Mouse (Mus musculus) heart, postnatal 14 days (tissue): ENCODE measurements around the gene Inpp1. TPM values are rescaled to one million over a fixed set of nuclear protein-coding genes. Genes with fewer than 3 reads are reported as not detected.

ENCODE experiments used
- DNase-seq, 2 experiments: peaks; one replicate each; pipeline ENCODE4 v3.0.0; 2021 to 2022
- intact Hi-C: fragments of 180-260 bp; cut with DNase I; formaldehyde crosslinking; loops from one replicate; pipeline ENCODE4 v1.15.1; 2025
- total RNA-seq, 2 experiments: library from RNA; stranded (reverse); gene quantifications; 2 replicates each; pipeline ENCODE4 v1.2.3; 2021

Inpp1 gene
- total RNA-seq, 2 experiments from 2014 or later = 19.3 to 20.0 TPM

GRCm38 (mm10) chr1:52799056-52799726 is 18.3 kb downstream of the Inpp1 start:
- DNase-seq = peak; percentile 16 to 23
- intact Hi-C loops = no loop called here

- no peak for DNase-seq
- intact Hi-C loops = no loop called here
Measured at GRCm38 (mm10) chr1:52795927-52796326, 21.6 kb downstream of the Inpp1 start.

GRCm38 (mm10) chr1:52793692-52794091 is 23.8 kb downstream of the Inpp1 start:
- DNase-seq = no peak
- intact Hi-C loops = no loop called here

- intact Hi-C loops = no loop called here
- DNase-seq = no peak
Measured at GRCm38 (mm10) chr1:52792701-52793100, 24.8 kb downstream of the Inpp1 start.

- intact Hi-C loops = no loop called here
- DNase-seq = no peak
Measured at GRCm38 (mm10) chr1:52787254-52787653, 30.2 kb downstream of the Inpp1 start.

GRCm38 (mm10) chr1:52765176-52766111 is 52.0 kb downstream of the Inpp1 start:
- DNase-seq = peak in 1 of 2 experiments; percentile 7
- intact Hi-C loops = no loop called here

- intact Hi-C loops = no loop called here
- DNase-seq = no peak
Measured at GRCm38 (mm10) chr1:52763894-52764809, 53.3 kb downstream of the Inpp1 start.

- intact Hi-C loops = loop anchor here (10.0 kb wide), 1 partner anchor 253 kb away; the partner anchor contains the start of gene Nab1
- no peak for DNase-seq
Measured at GRCm38 (mm10) chr1:52758174-52758573, 59.3 kb downstream of the Inpp1 start.

GRCm38 (mm10) chr1:52754331-52754730 is 63.2 kb downstream of the Inpp1 start:
- DNase-seq = no peak
- intact Hi-C loops = loop anchor here (10.0 kb wide), 1 partner anchor 250 kb away; the partner anchor contains the start of gene Nab1

GRCm38 (mm10) chr1:52753828-52754227 is 63.7 kb downstream of the Inpp1 start:
- DNase-seq = no peak
- intact Hi-C loops = loop anchor here (10.0 kb wide), 1 partner anchor 249 kb away; the partner anchor contains the start of gene Nab1

GRCm38 (mm10) chr1:52752706-52753105 is 64.8 kb downstream of the Inpp1 start:
- no peak for DNase-seq
- intact Hi-C loops = loop anchor here (10.0 kb wide), 1 partner anchor 248 kb away; the partner anchor contains the start of gene Nab1

- intact Hi-C loops = loop anchor here (10.0 kb wide), 1 partner anchor 247 kb away; the partner anchor contains the start of gene Nab1
- DNase-seq = no peak
Measured at GRCm38 (mm10) chr1:52751634-52752033, 65.9 kb downstream of the Inpp1 start.

- no peak for DNase-seq
- intact Hi-C loops = loop anchor here (2.0 to 10.0 kb wide), 2 partner anchors 67 to 245 kb away; partner anchors contain the start of genes Inpp1 and Nab1
Measured at GRCm38 (mm10) chr1:52749978-52750377, 67.5 kb downstream of the Inpp1 start.

- intact Hi-C loops = loop anchor here (1.0 to 2.0 kb wide), 2 partner anchors 69 to 100 kb away; partner anchors contain the start of gene Inpp1
- DNase-seq = peak; percentile 75 to 81
Measured at GRCm38 (mm10) chr1:52748260-52748659, 69.2 kb downstream of the Inpp1 start.

- intact Hi-C loops = no loop called here
- DNase-seq = no peak
Measured at GRCm38 (mm10) chr1:52742567-52742966, 74.9 kb downstream of the Inpp1 start.

Other genes with a start within 250 kb of the Inpp1 start
- gene Nemp2, start 187.0 kb downstream of the Inpp1 start, total RNA-seq = 1 to 10 TPM; 1.6 to 2.1 TPM
- gene Mfsd6, start 90.2 kb downstream of the Inpp1 start, total RNA-seq = 10 to 100 TPM; 16.2 to 19.3 TPM
- 10 to 100 TPM; 69.5 to 74.9 TPM for gene Hibch, start 27.2 kb upstream of the Inpp1 start, total RNA-seq
- gene 1700019D03Rik, start 202.5 kb upstream of the Inpp1 start, total RNA-seq = 1 to 10 TPM; 1.2 to 1.8 TPM
- under 1 TPM; 0.26 to 0.39 TPM for gene Mstn, start 244.0 kb upstream of the Inpp1 start, total RNA-seq